Mouse (Mus musculus) G1E (cell line): Measurements from ENCODE around the gene Cdc7. TPM values are rescaled to one million over a fixed set of nuclear protein-coding genes. Genes with fewer than 3 reads are reported as not detected.

ENCODE experiments used
- ATAC-seq: 2 replicates; pipeline ENCODE4 v1.8.0; 2016; ENCODE audit warnings: mild to moderate bottlenecking; ENCODE audit not compliant: insufficient number of reproducible peaks, poor library complexity, low FRiP score, severe bottlenecking; ENCODE audit errors: extremely low read depth
- DNase-seq: peaks from one replicate; pipeline ENCODE4 v3.0.0; 2012; ENCODE audit warnings: low spot score
- H3K27me3 ChIP-seq: 2 replicates; pipeline ENCODE4 v1.6.1; 2012; ENCODE audit warnings: mild to moderate bottlenecking, low read length, inconsistent platforms; ENCODE audit not compliant: insufficient read depth
- H3K36me3 ChIP-seq: replicated peaks from 2 replicates; pipeline ENCODE3; 2012; ENCODE audit warnings: mild to moderate bottlenecking, inconsistent platforms
- H3K4me1 ChIP-seq: 2 replicates; pipeline ENCODE4 v1.6.1; 2012; ENCODE audit warnings: low read depth, low read length, inconsistent platforms, mixed read lengths; ENCODE audit not compliant: insufficient read depth
- H3K4me3 ChIP-seq: 2 replicates; pipeline ENCODE4 v1.5.1; 2012; ENCODE audit warnings: low read depth, mild to moderate bottlenecking, inconsistent platforms, low read length, moderate library complexity, mixed read lengths
- H3K9me3 ChIP-seq: replicated peaks from 2 replicates; pipeline ENCODE4 v1.6.1; 2012; ENCODE audit warnings: inconsistent platforms
- CTCF ChIP-seq: IDR thresholded peaks from 2 replicates; pipeline ENCODE4 v1.5.1; 2012; ENCODE audit warnings: low read depth, low read length, inconsistent platforms, mixed read lengths
- GATA1 ChIP-seq: IDR thresholded peaks from 2 replicates; pipeline ENCODE4 v1.6.1; 2012; ENCODE audit warnings: borderline replicate concordance, low read length, inconsistent platforms, mixed read lengths
- GATA2 ChIP-seq: IDR thresholded peaks from 2 replicates; pipeline ENCODE4 v1.6.1; 2012; ENCODE audit warnings: low read depth, low read length, inconsistent platforms, borderline replicate concordance
- POLR2AphosphoS5 ChIP-seq: IDR thresholded peaks from 2 replicates; pipeline ENCODE4 v1.6.1; 2012; ENCODE audit warnings: low read depth, low read length, inconsistent platforms; ENCODE audit not compliant: insufficient replicate concordance
- TAL1 ChIP-seq: conservative IDR thresholded peaks from 2 replicates; pipeline ENCODE4 v1.6.1; 2012; ENCODE audit warnings: low read depth, low read length, inconsistent platforms, mixed read lengths
- polyA plus RNA-seq: library from polyadenylated mRNA; stranded (reverse); fragments of >175 nt; gene quantifications from 2 replicates; pipeline ENCODE4 v1.2.3, GENCODE M21; 2012
- total RNA-seq, 2 experiments: library from RNA; stranded (forward) in 1 of 2; stranded (reverse) in 1 of 2; fragments of 200-1000 nt in 1 of 2; fragments of >200 nt in 1 of 2; fragmentation: Nextera tagmentation in 1 of 2; gene quantifications; 2 replicates each; pipeline ENCODE4 v1.2.3; 2014 to 2017

Cdc7 gene
- total and polyA plus RNA-seq, 3 experiments = 8.7 to 43.8 (median 37.7) TPM

- DNase-seq (no peak), ATAC-seq (no peak)
These were observed 25.1 kb downstream of the Cdc7 start for GRCm38 (mm10) chr5:106989181-106989580.

GRCm38 (mm10) chr5:106989786-106990185, 25.7 kb downstream of the Cdc7 start:
- no peak overlapping the region for H3K4me3 ChIP-seq
- peaks cover 10% of the 10 kb centered on the region for H3K27me3 ChIP-seq
- H3K4me1 ChIP-seq = no peaks in the 10 kb centered on the region; the same call in 1 of the 2 replicates
- H3K9me3 ChIP-seq = no peaks in the 10 kb centered on the region
- peaks cover 20% of the 10 kb centered on the region for H3K36me3 ChIP-seq
- TF ChIP-seq POLR2AphosphoS5 (no peak), CTCF (no peak), GATA1 (no peak), GATA2 (no peak), TAL1 (no peak)
- ATAC-seq = no peak
- DNase-seq = no peak

More at GRCm38 (mm10) chr5:106989181-106989580, 25.1 kb downstream of the Cdc7 start:
- H3K4me3 ChIP-seq = no peak overlapping the region
- no peak for TF ChIP-seq POLR2AphosphoS5
- no peaks in the 10 kb centered on the region; the same call in 1 of the 2 replicates for H3K4me1 ChIP-seq
- peaks cover 10% of the 10 kb centered on the region for H3K27me3 ChIP-seq
- H3K36me3 ChIP-seq = peaks cover 25% of the 10 kb centered on the region
- no peaks in the 10 kb centered on the region for H3K9me3 ChIP-seq

GRCm38 (mm10) chr5:106990639-106991299, 26.6 kb downstream of the Cdc7 start:
- TF ChIP-seq POLR2AphosphoS5 (no peak), CTCF (no peak), TAL1 (no peak), GATA2 (no peak), GATA1 (no peak)
- DNase-seq (peak; percentile 13), ATAC-seq (peak; percentile 55)
- no peak overlapping the region for H3K4me3 ChIP-seq
- H3K27me3 ChIP-seq = peaks cover 10% of the 10 kb centered on the region
- H3K36me3 ChIP-seq = peaks cover 14% of the 10 kb centered on the region
- H3K4me1 ChIP-seq = no peaks in the 10 kb centered on the region; the same call in 1 of the 2 replicates
- no peaks in the 10 kb centered on the region for H3K9me3 ChIP-seq

- ATAC-seq = no peak
These were observed 27.3 kb downstream of the Cdc7 start for GRCm38 (mm10) chr5:106991300-106991929.

GRCm38 (mm10) chr5:106994716-106995115, 30.6 kb downstream of the Cdc7 start:
- H3K9me3 ChIP-seq = no peaks in the 10 kb centered on the region
- H3K4me1 ChIP-seq = no peaks in the 10 kb centered on the region; the same call in 1 of the 2 replicates
- no peak overlapping the region for H3K4me3 ChIP-seq
- H3K27me3 ChIP-seq = peaks cover 10% of the 10 kb centered on the region
- DNase-seq (no peak), ATAC-seq (no peak)
- H3K36me3 ChIP-seq = no peaks in the 10 kb centered on the region
- TF ChIP-seq POLR2AphosphoS5 (no peak), CTCF (no peak), TAL1 (no peak), GATA2 (no peak)

More at GRCm38 (mm10) chr5:106991300-106991929, 27.3 kb downstream of the Cdc7 start:
- TF ChIP-seq POLR2AphosphoS5 (no peak), TAL1 (no peak), GATA2 (no peak), CTCF (no peak), GATA1 (no peak)
- Histone ChIP-seq H3K9me3 (no peaks in the 10 kb centered on the region), H3K27me3 (peaks cover 10% of the 10 kb centered on the region), H3K36me3 (peaks cover 8% of the 10 kb centered on the region), H3K4me1 (no peaks in the 10 kb centered on the region; the same call in 1 of the 2 replicates), H3K4me3 (no peak overlapping the region)
- DNase-seq = no peak

GRCm38 (mm10) chr5:106995886-106996538, 31.9 kb downstream of the Cdc7 start:
- no peak for DNase-seq

More at GRCm38 (mm10) chr5:106995886-106996538, 31.9 kb downstream of the Cdc7 start:
- Histone ChIP-seq H3K9me3 (no peaks in the 10 kb centered on the region), H3K4me1 (no peaks in the 10 kb centered on the region; the same call in 1 of the 2 replicates), H3K4me3 (no peak overlapping the region), H3K36me3 (no peaks in the 10 kb centered on the region), H3K27me3 (peaks cover 17% of the 10 kb centered on the region)
- TF ChIP-seq TAL1 = no peak
- TF ChIP-seq GATA2 = no peak
- no peak for TF ChIP-seq POLR2AphosphoS5
- no peak for TF ChIP-seq CTCF
- no peak for TF ChIP-seq GATA1
- 0 out of 2 replicates have a peak, but pooled peaks have one; percentile 45 for ATAC-seq
